Mouse (Mus musculus) lung, embryonic 15.5 days (tissue): Measurements from ENCODE around the gene Ly6c1. TPM values are rescaled to one million over a fixed set of nuclear protein-coding genes. Genes with fewer than 3 reads are reported as not detected.
"Not testable (repeated sequence)": the region's sequence is repeated elsewhere in the genome, so short reads cannot be mapped to it uniquely, and the experiment has no call there.

ENCODE experiments used
- ATAC-seq: fragments of 200-750 bp; cut with Nextera tagmentation; 2 replicates; pipeline ENCODE4 v1.8.0; 2017; ENCODE audit warnings: moderate number of reproducible peaks, borderline replicate concordance; ENCODE audit not compliant: low FRiP score, low TSS enrichment; ENCODE audit errors: extremely low read depth
- H3K27ac ChIP-seq: fragments of 300-500 bp; sonication (generic); 2 replicates; pipeline ENCODE4 v1.5.1; 2015; ENCODE audit warnings: moderate library complexity, mild to moderate bottlenecking, inconsistent platforms
- H3K27me3 ChIP-seq: fragments of 300-500 bp; sonication (generic); 2 replicates; pipeline ENCODE4 v1.6.1; 2015; ENCODE audit warnings: inconsistent platforms
- H3K36me3 ChIP-seq: fragments of 300-500 bp; sonication (generic); 2 replicates; pipeline ENCODE4 v1.6.1; 2015; ENCODE audit warnings: inconsistent platforms
- H3K4me1 ChIP-seq: fragments of 300-500 bp; sonication (generic); 2 replicates; pipeline ENCODE4 v1.6.1; 2015; ENCODE audit warnings: inconsistent platforms
- H3K4me2 ChIP-seq: fragments of 300-500 bp; sonication (generic); 2 replicates; pipeline ENCODE4 v1.6.1; 2015; ENCODE audit warnings: inconsistent platforms, mild to moderate bottlenecking, moderate library complexity
- H3K4me3 ChIP-seq: fragments of 300-500 bp; sonication (generic); 2 replicates; pipeline ENCODE4 v1.5.1; 2015; ENCODE audit warnings: mild to moderate bottlenecking, inconsistent platforms
- H3K9ac ChIP-seq: fragments of 300-500 bp; sonication (generic); 2 replicates; pipeline ENCODE4 v1.6.1; 2015; ENCODE audit warnings: inconsistent platforms
- H3K9me3 ChIP-seq: fragments of 300-500 bp; sonication (generic); 2 replicates; pipeline ENCODE4 v1.6.1; 2016; ENCODE audit warnings: inconsistent platforms
- WGBS: fragments of 180-500 bp; shearing (Covaris S2); methylation state at CpG from one replicate; pipeline ENCODE4 v1.1.7; 2015; 5-methylcytosine and 5-hydroxymethylcytosine counted together
- polyA plus RNA-seq: library from polyadenylated mRNA; unstranded; fragments of >200 nt; fragmentation: Nextera tagmentation; extraction: Ambion mirVana; gene quantifications from 2 replicates; pipeline ENCODE4 v1.2.1, GENCODE M21; 2015

Gene Ly6c1
- polyA plus RNA-seq, 1 experiment from 2014 or later, result 18.6 TPM

DNA sequence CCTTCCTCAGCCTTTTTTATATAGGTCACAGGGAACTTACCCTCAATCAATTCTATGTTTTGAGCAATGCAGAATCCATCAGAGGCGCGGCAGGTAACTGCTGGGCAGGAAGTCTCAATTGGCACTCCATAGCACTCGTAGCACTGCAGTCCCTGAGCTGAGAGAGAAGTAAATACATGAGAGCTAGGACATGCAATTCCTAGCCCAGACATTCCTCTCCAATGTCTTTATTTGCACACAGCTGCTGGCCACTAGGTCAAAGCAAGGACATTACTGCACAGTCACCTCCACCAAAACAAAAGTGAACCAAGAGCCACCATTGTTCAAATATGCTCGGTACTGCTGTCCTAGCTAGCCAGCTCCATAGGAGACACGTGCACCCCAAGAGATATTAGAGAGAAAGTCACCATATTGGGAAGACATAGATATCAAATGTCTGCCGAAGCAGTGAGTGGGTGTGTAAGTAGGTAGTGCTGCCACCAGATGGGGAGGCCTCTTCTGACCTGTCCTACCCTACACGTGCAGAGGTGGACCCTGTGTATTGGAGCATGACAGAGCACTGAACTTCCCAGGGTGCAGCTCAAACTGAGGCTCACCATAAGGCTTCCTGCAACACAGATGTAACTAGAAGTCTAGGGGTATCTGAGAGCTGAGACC is 1.2 kb downstream of the Ly6c1 start:
- ATAC-seq, result peak; percentile 50; the same call in 1 of the 2 replicates
- H3K4me1 ChIP-seq, H3K27me3 ChIP-seq, H3K36me3 ChIP-seq, H3K27ac ChIP-seq, H3K4me3 ChIP-seq, H3K4me2 ChIP-seq, H3K9ac ChIP-seq, H3K9me3 ChIP-seq: not testable (repeated sequence)
- 56% methylated on average over 5 of the region's 7 CpGs for WGBS

DNA sequence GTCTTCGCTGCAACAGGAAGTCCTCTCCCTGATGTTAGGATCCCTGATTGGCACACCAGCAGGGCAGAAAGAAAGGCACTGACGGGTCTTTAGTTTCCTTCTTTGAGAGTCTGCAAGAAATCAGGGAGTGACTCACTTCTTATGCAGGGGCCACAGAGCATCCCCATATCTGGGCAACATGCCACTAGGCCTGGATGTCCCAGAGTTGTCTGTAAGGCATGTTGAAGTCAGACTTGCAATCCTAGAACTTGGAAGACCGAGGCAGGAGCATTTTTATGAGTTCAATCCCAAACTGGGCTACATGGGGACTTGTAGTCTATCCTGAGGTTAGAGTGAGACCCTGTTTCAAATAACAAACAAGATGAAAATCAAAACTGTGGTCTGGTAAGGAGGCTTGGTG is 3.1 kb downstream of the Ly6c1 start:
- H3K4me3 ChIP-seq, H3K9me3 ChIP-seq, H3K27me3 ChIP-seq, H3K36me3 ChIP-seq, H3K4me1 ChIP-seq, H3K4me2 ChIP-seq, H3K9ac ChIP-seq, H3K27ac ChIP-seq, ATAC-seq: not testable (repeated sequence)
- 77% methylated on average over 3 of the region's 3 CpGs for WGBS

DNA sequence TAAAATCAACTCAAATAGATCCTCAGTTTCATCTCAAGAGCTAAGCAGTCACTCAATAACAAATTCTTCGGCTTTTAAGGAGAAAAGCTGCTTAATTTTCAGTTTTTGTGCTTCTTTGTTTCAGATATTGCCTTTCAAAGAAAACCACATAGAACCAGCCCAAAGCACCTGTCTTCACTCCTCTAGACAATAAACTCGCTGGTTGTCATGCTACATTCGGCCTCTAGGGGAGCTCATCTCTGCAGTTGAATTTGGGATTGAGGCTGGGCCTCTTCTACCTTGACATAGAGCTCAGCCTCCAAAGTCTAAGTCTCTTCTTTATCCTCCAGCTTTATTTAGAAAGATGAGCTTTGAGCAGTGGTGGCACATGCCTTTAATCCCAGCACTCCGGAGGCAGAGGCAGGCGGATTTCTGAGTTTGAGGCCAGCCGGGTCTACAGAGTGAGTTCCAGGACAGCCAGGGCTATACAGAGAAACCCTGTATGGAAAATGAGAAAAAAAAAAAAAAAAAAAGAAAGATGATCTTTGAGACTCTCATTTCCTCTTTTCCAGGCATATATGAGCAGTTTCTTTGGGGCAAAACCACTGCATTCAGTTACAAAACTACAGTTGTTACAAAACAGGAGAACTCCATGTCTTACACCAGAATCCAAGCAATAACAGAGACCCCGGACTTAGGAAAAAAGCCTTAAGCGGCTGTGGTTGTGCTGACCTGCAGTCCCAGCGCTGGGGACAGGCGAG is 27.4 kb downstream of the Ly6c1 start:
- H3K4me2 ChIP-seq, H3K9me3 ChIP-seq, H3K27ac ChIP-seq, H3K4me3 ChIP-seq, H3K4me1 ChIP-seq, H3K9ac ChIP-seq, H3K27me3 ChIP-seq, ATAC-seq, H3K36me3 ChIP-seq: not testable (repeated sequence)
- 64% methylated on average over 8 of the region's 10 CpGs for WGBS

DNA sequence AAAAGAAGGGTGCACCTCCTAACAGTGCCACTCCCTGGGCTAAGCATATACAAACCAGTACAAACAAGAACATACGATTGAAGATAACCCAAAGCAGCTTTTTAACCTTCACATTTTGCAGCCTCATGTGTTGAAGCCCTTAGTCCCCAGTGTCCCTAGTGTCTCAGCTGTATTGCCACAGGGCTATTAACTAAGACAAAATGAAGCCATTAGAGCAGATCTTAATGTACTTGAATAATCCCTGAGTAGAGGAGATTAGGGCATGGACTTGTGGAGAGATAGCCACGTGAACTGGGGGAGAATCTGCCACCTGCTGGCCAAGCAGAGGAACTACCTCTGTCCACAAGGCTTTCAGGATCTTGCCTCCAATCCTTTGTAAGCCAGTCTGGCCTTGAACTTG is 29.2 kb downstream of the Ly6c1 start:
- H3K4me2 ChIP-seq, ATAC-seq, H3K4me1 ChIP-seq, H3K9ac ChIP-seq, H3K27me3 ChIP-seq, H3K4me3 ChIP-seq, H3K27ac ChIP-seq, H3K9me3 ChIP-seq, H3K36me3 ChIP-seq: not testable (repeated sequence)
- 41% methylated on average over 2 of the region's 2 CpGs for WGBS

Other genes with a start within 250 kb of the Ly6c1 start
- not detected in 2 replicates for gene Gml2, start 229.8 kb downstream of the Ly6c1 start, polyA plus RNA-seq
- 0.22 TPM in 1 of 2 replicates, not detected in the other for gene 2010109I03Rik, start 151.8 kb downstream of the Ly6c1 start, polyA plus RNA-seq
- 0.16 TPM in 1 of 2 replicates, not detected in the other for gene Ly6i, start 65.4 kb downstream of the Ly6c1 start, polyA plus RNA-seq
- gene Ly6a, start 50.8 kb downstream of the Ly6c1 start, polyA plus RNA-seq, result 8.4 and 13.1 TPM in 2 replicates
- 1.9 and 3.8 TPM in 2 replicates for gene Ly6c2, start 63.1 kb upstream of the Ly6c1 start, polyA plus RNA-seq
- 0.29 TPM in 1 of 2 replicates, not detected in the other for gene Ly6g, start 106.4 kb upstream of the Ly6c1 start, polyA plus RNA-seq
- 0.16 TPM in 1 of 2 replicates, not detected in the other for gene BC025446, start 167.5 kb upstream of the Ly6c1 start, polyA plus RNA-seq
- not detected in 2 replicates for gene Ly6f, start 219.6 kb upstream of the Ly6c1 start, polyA plus RNA-seq